Mouse (Mus musculus) T-helper 1 cell (primary cell): Measurements from ENCODE around the gene Cyb5rl.

Experiments
- in situ Hi-C: fragments of 300-600 bp; cut with MboI, MseI; formaldehyde crosslinking; loops from one replicate; pipeline ENCODE4 v1.15.1; 2025; ENCODE audit warnings: high pct_unique_total_duplicates

Gene Cyb5rl

DNA sequence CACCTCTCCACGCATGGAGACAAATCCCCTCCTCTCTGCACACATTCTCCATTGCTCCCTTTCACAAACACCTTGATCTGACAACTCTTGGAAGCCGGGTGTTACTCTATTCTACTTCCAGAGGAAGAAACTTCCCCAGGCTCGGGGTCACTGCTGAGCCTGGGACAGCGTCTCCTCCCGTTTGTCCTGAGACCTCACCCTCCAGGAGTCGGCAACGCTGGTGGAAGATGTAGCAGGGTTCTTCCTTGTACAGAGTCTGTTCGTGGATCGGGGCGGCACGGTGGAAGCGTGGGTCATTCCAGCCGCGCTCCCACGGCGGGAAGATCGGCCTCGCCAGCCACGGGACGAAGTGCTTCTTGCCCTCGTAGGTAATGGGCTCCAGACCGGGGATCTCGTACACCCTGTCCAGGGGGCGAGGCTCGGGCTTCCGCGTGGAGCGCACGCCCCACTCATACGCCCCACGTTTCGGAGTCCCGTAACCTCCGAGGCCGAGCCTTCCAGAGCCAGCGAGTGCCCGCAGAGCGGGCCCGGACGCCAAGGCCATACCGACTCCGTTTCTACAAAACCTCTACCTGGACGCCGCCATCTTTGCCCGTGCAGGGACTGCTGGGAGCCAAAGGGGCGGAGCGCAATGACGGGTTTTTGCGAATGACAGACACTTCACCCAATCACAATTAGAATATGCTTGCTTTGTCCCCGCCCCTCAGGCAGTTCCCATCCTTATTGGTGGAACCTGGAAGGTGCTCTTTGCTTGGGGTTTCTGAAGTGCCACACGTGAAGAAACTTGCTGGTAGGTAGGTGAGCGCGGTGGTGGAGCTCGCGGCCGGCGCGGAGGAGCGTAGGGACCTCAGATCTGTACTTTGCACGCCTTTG, at the start of gene Cyb5rl, which contains the start of gene Mrpl37:
TSS of gene Cyb5rl (plus strand) at position 737 of the 873 bp plus-strand sequence.
TSS of gene Mrpl37 (minus strand) at position 617 of the 873 bp plus-strand sequence.
- in situ Hi-C loops: no loop called here

DNA sequence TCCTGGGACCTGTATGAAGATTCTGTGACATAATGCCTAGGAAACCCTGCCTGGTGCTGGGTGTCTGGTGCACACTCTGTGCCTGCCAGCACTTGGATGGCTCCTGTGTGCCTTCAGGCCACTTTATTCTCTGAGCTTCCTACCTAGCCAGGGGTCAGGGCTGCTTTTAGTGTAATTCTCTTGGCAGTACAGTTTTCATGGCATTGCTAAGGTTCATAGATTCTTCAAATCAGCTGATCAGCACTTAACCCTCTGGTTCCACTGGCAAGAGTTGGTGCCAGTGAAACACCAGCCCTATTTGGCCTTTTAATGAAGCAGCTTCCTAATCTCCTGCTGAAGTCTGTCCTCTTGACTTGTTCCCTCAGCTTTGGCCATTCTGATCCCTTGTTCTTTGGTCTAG, 49.5 kb upstream of the Cyb5rl start:
- in situ Hi-C loops: no loop called here

DNA sequence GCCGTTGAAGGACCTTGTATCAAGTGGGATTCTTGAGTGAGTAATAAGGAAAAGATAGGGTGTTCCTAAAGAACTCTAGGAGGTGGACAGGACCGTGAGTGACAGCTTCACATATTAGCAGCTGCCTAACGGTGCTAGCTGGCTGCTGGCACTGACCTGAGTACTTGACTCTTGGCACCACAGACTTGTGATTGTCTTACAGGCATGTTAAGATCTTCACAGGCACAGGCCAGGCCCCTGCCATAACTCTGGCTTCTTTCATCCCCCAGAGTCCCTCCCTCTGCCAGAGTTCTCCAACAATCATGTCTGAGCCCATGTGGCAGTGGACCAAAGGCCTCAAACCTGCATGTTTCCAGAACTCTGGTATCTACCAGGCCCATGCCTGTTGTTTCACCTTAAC, 48.3 kb upstream of the Cyb5rl start:
- in situ Hi-C loops: no loop called here

DNA sequence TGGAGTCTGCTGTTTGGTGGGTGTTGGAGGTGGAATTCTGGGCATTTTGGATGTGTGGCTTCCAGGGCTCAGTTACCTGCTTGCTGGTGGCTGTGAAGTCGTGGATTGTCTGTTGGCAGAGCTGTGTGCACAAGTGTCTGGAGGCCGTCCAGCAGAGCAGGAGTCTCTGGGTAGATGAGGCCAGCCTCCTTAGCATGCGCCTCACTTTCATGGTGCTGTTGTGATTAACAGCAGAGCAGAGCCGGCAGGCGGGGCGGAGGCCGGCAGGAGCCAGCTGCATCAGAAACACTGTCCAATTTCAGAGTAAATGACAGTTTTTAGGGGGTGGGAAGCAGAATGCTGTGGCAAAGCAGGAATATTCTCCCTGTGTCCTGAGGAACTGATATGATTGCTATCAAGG, 47.8 kb upstream of the Cyb5rl start:
- in situ Hi-C loops: no loop called here

DNA sequence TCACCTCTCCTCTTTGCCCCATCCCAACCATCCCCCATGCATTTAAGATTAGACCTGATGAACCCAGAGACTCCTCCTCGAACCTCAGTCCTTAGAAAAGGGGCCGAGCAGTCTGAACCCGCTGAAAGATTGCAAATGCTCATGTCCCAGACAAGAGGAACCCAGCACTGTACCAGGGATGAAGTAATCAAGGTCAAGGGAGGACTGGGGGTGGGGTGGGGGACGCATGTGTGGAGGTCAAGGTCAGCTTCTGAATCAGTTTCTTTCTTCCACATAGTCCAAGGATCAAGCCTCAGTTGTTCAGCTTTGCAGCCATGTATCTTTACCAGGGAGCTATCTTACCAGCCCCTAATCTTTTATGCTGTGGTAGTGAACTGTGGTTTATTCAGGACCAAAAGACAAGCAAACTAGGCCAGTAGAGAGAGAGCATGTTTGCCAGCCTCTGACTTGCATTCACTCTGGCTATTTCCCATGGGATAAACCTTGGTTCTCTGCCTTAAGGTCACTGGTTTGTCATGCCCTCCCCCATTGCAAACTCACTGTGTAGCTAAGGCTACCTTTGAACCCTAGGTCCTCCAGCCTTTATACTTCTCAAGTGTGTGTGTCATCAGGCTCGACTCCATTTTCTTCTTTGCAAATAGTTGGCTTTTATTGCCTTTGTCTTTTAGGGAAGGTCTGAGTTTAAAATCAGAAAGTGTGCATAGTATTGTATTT, 46.3 kb upstream of the Cyb5rl start:
- in situ Hi-C loops: no loop called here

DNA sequence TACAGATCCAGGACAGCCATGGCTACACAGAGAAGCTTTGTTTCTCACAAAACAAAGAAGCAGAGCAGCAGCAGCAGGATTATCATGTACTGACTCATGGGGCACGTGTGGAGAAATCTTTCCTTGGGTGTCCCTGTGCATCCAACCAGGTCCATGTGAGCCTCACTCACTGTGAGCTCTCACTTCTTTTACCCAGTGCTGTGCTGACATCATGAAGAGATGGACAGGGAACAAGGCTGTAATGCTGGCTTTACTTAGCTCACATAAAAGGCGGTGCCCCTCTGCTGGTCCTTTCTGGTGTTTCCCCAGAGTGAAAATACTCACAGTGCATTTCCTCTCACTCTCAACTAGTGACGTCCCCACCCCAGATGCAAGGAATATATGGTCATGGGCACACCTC, 45.3 kb upstream of the Cyb5rl start:
- in situ Hi-C loops: no loop called here

DNA sequence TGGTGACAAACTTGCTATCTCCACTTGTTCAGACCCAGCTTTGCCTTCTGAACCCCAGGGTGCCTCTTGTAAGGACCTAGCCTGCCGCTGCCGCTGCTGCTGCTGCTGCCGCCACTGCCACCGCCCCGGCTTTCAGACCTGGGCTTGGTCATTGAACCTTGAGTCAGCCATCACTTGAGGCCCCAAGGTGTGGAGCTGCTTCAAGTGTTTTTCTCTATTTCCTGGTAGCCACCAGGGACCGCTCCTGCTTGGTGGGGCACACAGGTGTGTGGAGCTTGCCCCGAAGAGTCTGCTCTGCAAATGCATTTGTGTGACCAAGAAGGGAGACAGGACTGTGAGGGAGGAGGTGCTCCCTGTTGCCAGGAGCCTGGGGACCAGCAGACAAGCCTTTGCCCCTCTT, 41.9 kb upstream of the Cyb5rl start:
- in situ Hi-C loops: no loop called here

DNA sequence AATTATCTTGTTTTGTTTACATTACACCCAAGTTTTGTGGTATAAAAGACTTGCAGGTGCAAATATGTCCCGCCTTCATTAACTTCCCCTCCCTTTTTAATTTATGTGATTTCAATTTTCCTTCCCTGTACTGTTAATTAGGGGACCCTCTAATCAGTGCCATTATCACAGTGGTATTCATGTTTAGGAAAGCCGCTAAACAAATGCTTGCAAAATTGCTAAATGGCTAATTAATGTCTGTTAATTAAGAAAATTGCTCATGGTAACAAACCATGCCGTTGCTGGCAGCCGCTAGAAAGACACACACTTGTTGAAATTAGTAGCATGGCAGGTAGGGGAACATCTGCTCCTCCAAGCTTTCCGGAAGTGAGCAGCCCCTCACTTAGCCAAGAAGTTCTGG, 41.4 kb upstream of the Cyb5rl start:
- in situ Hi-C loops: no loop called here

DNA sequence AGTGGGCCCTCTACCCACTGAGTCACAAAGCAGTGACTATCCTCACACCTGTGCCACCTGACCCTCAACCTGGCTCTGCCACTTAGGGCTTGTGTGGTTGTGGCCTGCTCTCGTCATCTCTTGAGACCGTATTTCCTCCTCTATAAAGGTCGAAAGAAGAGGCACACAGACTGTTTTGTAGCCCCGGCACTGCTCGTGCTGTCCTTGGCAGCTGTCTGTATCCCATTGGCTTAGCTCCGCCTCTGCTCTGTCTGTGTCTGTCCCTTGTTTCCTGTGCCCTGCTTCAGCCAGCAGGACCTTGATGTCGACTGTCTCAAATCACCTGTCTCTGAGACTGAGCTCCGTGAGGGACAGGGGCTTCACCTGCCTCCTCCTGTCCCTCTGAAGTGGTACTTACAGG, 40.3 kb upstream of the Cyb5rl start:
- in situ Hi-C loops: no loop called here

DNA sequence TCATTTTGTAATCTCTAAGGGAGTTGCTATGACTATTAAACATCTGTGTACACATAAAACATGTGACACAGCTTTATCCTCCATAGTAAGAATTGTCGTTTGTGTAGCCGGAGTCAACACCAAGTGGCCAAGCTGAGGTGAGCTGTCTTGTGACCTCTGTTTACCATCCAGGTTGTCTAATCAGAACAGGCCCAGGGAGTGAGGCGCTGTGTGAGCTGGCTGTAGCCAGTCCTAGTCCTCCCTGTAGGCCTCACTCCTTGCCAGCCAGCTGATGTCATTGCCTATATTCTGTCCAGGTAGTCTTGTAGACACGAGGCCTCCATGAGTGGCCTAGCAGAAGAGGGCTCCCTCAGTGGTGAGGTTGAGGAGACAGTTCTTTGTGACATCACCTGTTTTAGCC, 31.1 kb upstream of the Cyb5rl start:
- in situ Hi-C loops: no loop called here

DNA sequence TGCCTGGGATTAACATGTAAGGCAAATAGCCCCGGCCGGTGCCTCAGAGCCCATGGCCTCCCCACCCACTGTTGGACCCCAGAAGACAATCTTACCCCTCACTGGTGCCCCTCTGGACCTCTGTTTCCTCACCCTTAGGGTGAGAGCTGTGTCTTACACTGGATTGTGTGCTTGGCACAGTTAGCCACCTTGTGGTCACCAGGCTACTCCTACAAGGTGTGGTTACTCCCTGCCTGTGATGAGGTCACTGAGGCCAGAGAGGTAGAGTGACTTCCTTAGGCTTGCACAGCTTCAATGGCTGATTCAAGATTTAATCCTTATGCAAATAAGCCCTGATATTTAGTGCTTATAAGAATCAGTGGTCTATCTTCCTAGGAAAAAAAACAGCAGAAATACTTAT, 29.8 kb upstream of the Cyb5rl start:
- in situ Hi-C loops: no loop called here

DNA sequence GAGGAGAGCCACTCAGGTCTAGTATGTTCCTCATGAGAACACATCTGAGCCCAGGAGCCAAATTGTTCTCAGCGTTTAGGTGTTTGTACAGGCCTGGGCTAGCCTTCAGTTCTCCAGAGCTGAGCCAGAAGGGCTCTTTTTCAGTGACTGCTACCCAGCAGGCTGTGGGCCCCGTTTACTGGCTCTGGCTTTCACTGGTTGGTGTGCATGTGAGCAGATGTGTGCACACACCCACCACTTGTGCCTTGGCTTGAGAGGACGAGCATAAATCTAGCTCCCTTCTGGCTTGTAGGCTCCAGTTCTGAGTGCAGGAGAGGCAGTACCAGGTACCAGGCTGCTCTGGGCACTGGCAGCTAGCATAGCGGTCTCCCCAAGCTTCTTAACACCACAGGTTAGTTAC, 28.5 kb upstream of the Cyb5rl start:
- in situ Hi-C loops: no loop called here

DNA sequence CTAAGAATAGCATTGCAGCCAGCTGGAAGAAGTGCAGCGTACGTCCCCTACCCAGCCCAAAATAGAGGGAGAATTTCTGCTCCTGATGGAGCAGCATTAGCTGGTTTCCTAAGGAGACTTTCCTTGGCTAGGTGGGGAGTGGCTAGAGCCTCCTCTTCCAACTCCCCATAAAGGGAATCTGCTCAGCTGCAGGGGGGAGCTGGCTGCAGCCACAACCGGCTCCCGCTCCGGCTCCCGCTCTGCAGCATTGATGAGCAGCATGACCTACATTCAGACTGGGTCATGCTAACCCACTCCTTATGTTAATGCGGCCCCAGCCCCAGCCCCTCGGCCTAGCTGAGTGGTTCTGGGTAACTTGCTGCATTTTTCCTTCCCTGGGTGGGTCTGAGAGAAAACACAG, 27.5 kb upstream of the Cyb5rl start:
- in situ Hi-C loops: no loop called here

DNA sequence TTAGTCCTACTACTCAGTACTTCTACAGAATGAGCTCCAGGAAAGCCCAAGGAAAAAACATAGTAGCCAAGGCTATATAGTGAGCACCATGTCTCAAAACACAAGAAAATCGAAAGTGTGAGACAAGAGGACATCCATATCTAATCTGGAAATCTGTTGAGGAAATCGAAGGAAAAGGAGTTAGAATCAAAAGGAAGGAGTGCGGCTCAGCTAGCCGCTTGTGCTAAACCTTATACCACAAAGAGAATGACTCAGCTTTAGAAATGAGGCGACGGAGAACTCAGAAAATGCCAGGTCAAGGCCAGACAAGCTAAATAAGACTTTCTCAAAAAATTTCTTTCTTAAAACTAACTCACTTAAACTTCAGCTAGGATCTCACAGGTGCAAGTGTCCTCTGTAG, 24.5 kb upstream of the Cyb5rl start:
- in situ Hi-C loops: no loop called here

DNA sequence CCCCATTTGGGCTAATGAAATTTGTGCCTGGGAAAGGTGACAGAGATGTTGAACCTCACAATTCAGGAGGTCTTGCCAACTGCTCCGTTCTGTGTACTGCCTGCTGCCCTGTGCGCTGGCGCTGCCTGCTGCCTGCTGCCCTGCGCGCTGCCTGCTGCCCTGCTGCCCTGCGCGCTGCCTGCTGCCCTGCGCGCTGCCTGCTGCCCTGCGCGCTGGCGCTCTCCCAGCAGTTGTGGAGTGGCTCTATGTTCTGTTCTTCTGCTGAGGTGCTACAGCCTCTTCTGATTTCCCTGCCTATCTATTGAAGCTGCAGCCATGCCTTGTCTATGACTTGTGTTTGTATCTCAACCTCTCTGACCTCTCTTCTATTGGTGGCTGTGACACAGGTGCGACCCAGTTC, 21.6 kb upstream of the Cyb5rl start:
- in situ Hi-C loops: no loop called here

DNA sequence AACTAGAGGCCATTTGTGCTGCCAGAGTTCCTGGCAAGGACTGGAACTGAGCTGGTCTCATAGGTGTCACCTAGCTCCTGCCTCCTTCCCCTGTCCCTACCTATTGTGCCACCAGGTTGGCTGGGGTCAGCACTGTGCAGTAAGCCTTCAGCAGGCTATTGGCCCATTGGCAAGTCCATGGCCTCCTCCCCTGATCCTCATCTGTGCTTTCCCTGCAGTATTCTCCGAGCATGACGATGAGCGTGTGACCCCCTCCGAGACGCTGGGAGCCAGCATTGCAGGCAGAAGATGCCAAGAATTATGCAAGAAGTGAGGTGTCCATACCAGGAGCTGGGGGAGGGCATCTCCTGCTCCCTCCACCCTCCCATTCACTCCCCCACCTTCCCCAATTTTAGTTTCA, 19.0 kb upstream of the Cyb5rl start:
- in situ Hi-C loops: no loop called here

DNA sequence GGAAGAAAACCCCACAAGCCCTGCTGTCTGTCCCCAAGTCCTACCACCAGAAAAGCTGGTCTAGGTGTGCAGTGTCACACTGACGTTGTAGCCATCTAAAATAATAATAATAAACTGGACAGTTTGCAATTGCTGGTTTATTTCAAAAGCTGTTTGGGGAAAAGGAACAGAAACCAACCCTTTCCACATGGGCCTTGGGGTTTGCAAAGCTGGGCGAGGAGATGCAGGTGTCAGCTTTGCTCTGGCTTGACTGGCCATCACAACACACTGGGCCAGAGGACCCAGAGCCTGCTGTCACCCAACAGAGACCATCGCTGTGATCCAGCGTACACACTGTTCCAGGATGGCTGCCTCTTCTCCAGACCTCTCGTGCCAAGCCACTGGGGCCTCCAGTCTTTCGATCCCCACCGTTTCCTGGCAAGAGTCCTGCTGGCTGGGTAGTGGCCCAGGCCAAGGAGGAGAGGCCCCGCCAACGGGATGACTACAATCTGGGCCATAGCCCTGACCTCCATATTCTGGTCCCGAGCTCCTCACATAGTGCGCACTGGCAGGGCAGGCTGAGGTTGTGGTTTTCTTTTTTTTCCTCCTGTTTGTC, 18.1 kb upstream of the Cyb5rl start:
- in situ Hi-C loops: no loop called here

DNA sequence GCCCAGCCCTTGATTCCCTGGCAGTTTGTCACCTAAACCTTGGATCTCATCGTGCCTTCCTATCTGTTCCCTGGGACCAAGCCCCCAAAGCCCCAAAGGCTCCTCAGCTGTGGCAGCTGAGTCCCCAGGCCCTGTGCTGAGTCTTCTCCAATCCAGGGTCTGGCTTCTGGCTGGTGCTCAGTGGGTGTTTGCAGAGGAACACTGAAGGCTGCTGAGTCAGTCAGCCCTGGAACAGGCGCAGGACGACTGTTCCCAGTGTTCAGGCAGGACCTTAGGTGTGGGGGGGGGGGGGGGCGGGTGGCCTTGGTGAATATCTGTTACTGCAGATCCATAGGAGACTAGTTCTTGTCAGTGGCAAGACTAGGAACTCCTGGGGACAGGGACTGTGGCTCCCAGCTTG, 14.9 kb upstream of the Cyb5rl start:
- in situ Hi-C loops: no loop called here

DNA sequence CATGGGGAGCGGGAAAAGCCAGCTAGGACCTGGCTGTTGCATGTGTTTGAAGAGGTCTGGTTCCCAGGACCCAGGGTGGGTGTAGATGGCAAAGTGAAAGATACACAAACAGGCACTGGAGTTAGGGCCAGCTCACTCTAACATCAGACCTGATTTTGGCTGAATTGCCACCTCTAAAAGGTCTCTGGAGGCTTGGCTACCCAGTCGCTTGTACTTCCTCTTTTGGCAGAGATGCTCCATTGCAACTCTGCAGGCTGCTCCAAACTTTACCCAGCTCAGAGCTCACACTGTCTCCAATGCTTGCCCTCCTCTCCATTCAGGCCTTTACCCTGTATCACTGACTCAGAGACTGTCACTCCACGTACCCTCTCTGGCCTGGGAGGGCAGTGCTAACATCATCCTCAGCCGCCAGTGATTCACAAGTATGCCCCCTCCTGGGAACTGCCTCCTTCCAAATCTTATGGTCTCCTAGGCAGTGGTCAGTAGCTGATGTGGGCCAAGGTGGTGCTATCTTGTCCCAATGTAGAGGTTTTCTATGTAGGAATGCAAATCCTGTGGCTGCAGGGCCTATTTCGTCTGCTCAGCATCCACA, 13.7 kb upstream of the Cyb5rl start:
- in situ Hi-C loops: no loop called here

DNA sequence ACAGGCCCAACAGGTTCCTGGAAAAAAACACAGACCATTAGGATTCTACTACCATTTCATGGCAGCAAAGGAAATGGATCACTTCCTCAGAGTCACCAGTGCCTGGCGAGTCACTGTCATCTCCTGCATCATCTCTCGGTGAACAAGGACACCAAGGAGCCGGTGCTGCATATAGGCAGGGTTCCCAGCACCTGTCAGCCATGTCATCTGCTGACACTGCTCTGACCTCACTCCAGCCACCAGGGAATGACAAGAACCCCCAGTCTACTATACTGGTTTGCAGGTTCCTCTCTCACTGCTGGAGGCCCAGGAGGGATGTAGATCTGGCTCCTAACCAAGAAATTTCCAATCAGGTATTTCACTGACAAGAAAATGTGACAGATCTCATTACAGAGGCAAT, 10.7 kb upstream of the Cyb5rl start:
- in situ Hi-C loops: no loop called here

DNA sequence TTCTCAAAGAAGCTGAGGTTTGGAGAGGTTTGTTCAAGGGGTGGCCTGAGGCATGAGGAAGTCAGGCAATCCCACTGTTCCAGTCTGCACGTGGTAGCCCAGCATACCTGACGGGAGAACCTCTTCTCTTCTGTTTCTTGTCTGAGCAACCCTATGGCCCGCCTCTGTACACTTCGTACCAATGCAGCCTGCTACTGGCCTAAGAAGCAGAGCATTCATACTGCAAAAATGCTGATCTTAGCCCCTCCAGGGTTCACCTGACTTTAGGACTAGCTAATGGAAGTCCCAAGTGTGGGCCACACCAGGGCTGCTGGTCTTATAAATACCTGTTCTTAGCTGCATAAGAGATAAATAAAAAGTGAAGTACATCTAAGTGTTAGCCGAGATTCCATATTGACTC, 8.4 kb upstream of the Cyb5rl start:
- in situ Hi-C loops: no loop called here

DNA sequence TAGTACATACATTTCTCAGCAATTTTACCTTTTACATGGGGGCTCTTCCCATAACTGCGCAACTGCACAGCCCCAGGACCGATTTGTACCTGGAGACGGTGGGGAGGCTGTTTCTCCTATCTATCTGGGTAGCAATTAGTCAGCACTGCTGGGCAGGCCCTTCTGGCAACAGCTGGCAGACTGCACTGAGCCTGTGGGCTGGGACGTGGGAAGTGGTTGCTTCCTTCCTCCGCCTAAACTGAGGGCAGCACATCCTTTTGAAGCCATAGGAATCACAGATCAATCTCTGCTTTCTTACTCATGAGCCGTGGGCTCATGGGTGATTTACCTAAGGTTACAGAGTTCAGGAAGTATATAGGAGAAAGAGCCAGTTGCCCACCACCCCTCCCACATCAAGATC, 8.0 kb upstream of the Cyb5rl start:
- in situ Hi-C loops: no loop called here
